Comparison of ENCODE assay signal across 1 mouse cellular context in the genomic region with DNA sequence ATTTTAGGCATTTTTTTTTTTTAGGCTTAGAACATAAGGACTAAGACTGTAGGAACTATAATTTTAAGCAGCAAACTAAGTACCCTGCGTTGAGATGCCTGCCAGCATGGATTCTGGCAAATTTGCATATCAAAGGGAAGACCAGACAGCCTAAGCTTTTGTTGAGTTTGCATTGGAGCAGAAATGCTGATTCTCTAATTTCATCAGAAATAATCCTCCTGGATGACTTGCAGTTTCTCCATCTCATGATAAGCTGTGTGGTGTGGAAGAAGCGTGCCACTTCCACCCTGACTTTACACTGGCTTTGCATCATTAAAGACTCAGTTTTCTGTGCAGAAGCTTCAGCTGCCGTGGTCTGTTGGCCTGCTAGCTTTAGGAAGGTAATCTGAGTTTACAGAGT.
A peak's percentile ranks its signal among the peaks of the same experiment; 100 is the strongest.
TF ChIP-seq lines count a peak whose summit lies in the region.

No protein-coding gene starts in this region.

TF ChIP-seq in ES-E14, 5 proteins besides CTCF, POLR2A, EP300 and RAD21:
- TF ChIP-seq CHD2 (IDR thresholded peaks at IDR 0.05; ENCODE audit: low read depth, low read length) (no peak), ZNF384 (IDR thresholded peaks at IDR 0.05; ENCODE audit: low read depth, low read length) (no peak), HCFC1 (IDR thresholded peaks at IDR 0.05; ENCODE audit: borderline replicate concordance, insufficient read depth, low read length) (no peak), ZC3H11A (IDR thresholded peaks at IDR 0.05; ENCODE audit: borderline replicate concordance, low read depth, low read length) (no peak), MAFK (IDR thresholded peaks at IDR 0.05; ENCODE audit: insufficient read depth, low read depth, low read length) (0 out of 2 replicates have a peak, but pooled peaks have one; percentile 65)
